Mouse (Mus musculus) cerebral cortex, adult 2 months (tissue): ENCODE results near the gene Slc15a3.

Experiments
- WGBS: fragments of 180-500 bp; shearing (Covaris S2); methylation state at CpG from one replicate; pipeline ENCODE4 v1.1.7; 2018; 5-methylcytosine and 5-hydroxymethylcytosine counted together

The Slc15a3 gene

DNA sequence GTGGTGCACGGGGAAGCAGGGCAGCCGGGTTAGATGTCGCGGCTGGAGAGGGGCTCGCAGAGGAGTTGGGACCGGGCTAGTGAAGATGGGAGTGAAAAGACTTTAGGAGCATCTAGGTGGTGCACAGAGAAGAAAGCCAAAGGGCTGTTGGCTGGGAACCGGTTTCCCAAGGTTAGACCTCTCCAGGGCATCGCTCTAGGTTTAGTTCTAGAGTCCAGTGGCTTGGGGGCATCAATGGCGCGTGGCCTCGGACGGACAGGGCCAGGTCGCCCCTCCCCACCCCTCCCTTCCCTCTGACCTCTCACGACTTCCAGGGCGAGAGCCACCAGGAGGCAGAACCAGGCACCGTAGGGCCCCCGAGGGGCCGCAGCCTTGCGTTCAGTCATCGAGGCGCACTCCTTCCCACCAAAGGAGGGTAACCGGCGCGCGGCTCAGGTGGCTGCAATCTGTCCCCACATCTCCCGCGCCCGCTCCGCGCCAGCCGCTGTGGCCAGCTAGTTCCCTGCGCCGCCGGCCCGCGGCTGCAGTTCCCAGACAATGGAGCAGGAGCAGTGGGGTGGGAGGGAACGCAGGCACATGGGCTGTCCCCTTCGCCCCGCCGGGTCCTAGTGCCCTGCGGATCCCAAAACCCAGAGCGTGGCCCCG lies 29.8 kb downstream of the Slc15a3 start:
- WGBS, result under 1% methylated on average over 43 of the region's 43 CpGs

- 7% methylated on average over 8 of the region's 8 CpGs for WGBS
These were observed 30.5 kb downstream of the Slc15a3 start, which contains the start of gene Tmem132a for GRCm38 (mm10) chr19:10869886-10870527. Tmem132a (minus strand) TSS chr19:10869940.

- 85% methylated on average over 3 of the region's 3 CpGs for WGBS
These were observed 31.1 kb downstream of the Slc15a3 start for GRCm38 (mm10) chr19:10870676-10871075.

GRCm38 (mm10) chr19:10871328-10871961 lies 31.9 kb downstream of the Slc15a3 start:
- WGBS, result 82% methylated on average over 14 of the region's 14 CpGs

DNA sequence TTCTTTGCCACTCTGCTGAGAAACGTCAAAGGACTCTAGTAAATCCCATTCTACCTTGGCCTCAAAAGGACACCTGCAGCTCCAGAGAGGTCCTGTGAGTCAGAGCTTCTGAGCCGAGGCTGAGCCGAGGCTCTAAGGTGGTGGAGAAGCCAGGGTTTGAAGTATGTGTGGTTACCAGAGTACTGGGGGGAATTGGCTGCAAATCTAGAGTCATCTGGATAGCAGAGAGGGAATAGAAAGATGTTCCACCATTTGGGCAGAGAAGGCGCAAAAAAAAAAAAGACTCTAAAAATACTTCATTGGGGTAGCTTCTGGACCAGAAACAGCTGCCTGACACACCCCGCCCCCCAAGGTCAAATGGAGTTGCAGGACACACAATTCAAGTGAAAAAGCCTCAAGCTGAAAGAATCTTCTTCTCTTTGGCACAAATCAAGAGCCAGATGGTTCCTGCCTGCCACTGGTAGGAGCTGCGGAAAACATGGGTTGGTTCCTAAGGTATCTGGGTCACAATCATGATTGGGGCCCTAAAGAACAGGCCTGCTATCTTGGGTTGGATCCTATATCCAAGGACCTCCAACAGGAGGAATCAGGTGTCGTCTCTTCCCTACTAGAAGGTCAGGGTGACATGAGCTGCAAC lies 38.8 kb downstream of the Slc15a3 start:
- 53% methylated on average over 7 of the region's 7 CpGs for WGBS

- WGBS, result 20% methylated on average over 7 of the region's 7 CpGs
These were observed 40.8 kb downstream of the Slc15a3 start for GRCm38 (mm10) chr19:10880085-10880974.

- WGBS, result under 1% methylated on average over 14 of the region's 14 CpGs
These were observed 41.5 kb downstream of the Slc15a3 start for GRCm38 (mm10) chr19:10880975-10881425.

DNA sequence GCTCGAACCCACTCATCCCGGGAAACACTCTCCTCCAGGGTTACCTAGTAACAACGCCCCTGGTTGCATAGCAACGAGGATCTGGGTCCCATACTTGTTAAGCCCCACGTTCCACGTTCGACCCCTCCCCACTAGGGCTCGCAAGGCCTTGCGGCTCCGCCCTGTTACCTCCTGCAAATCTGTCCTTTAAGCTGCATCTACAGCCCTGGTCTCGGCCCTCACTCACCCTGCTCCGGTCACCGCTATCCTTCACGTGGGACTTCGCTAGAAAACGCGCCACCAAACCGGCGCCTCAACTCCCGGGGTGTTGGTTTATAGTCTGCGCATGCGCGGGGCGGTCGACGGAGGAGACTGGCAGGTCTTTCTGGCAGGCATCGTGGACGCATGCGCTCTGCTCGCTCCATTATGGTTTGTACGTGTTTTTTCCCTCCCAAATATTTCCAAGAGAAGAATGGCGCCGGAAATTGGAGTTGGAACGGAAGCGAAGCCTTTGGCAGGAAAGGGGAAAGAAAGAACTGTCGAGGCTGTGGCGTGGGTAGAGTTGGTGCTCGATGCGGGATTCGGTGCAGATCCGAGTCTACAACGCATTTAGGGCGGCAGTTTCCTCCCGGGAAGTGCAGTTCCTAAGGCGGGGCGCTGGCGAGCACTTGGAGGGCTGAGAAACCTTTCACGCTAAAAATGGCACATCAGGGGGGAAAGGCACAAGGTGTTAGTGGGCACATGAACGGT lies 42.1 kb downstream of the Slc15a3 start, which contains the start of gene Tmem109:
Tmem109 (minus strand) TSS at position 576 of the 729 bp plus-strand sequence.
- under 1% methylated on average over 49 of the region's 49 CpGs for WGBS

GRCm38 (mm10) chr19:10892201-10892600 lies 52.7 kb downstream of the Slc15a3 start:
- WGBS, result 87% methylated on average over 3 of the region's 3 CpGs

DNA sequence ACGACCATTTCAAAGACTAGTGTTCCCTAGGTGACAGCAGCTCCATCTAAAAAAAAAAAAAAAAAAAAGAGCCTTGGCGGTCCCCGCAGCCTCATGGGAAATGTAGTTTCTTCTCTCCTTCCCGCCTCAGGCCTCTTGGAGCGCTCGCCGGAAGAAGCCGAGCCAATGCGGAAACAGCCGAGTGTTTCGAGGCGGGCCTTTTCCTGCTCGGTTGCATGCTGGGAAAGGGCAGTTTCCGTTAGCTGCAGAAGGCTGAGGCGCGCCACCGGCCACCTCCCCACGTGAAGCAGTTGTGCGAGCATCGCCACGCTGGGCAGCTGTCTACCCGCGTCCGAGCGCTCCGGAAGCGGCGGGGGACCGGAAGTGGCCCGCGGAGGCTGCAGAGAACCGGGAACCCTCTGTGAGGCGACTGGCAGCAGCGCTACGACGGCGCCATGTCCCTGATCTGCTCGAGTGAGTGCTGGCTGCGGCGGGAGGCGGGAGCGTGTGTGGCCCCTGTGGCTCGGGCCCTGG lies 55.5 kb downstream of the Slc15a3 start, which contains the start of gene Prpf19:
Prpf19 (plus strand) TSS at position 216 of the 513 bp plus-strand sequence.
- under 1% methylated on average over 43 of the region's 43 CpGs for WGBS

- under 1% methylated on average over 16 of the region's 16 CpGs for WGBS
These were observed 56.2 kb downstream of the Slc15a3 start for GRCm38 (mm10) chr19:10895708-10896107.

DNA sequence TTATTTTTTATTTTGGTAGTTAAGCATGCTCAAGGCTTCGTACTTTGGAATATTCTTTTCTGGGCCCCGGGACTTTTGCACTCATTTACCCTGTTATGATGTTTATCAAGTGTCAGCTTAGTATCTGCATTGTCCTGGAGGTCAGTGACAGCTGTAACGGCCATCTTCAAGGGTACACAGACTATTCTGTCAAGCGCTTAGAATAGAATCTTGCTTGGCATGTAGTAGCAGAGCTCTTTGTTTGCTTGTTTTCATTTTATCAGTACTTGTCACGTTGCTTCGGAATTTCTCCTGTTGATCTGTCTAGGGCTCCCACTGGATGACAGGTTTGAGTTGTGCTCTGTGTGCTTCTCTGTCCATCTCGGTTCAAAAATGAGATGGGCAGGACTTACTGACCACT lies 57.3 kb downstream of the Slc15a3 start:
- 57% methylated on average over 7 of the region's 7 CpGs for WGBS

DNA sequence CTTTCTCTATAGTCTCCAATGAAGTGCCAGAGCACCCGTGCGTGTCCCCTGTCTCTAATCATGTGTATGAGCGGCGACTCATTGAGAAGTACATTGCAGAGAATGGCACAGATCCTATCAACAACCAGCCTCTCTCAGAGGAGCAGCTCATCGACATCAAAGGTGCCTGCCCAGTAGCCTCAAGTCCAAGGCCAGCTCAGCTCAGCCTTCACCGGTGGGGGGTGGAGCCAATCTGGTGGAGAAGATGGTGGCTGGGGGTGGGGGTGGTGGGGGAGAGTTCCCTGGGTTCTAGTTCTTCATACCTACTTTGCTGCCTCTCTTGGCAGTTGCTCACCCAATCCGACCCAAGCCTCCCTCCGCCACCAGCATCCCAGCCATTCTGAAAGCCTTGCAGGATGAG lies 58.0 kb downstream of the Slc15a3 start:
- WGBS, result 74% methylated on average over 8 of the region's 8 CpGs

DNA sequence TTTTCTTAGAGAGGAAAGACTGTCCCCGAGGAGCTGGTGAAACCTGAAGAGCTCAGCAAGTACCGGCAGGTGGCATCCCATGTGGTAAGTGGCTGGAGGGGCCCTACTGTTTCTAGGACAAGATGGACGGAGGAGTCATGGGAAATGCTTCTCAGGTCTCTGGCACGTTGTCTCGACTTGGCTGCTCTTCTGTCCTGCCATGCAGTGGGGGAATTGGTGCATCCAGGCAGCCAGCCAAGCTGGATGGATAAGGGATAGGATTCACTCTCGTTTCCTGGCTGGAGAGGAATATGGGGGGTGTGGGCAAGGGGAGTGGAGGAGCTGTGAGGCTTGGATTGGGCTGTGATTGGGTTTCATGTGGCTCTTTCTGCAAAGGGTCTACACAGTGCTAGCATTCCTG lies 60.8 kb downstream of the Slc15a3 start:
- WGBS, result 59% methylated on average over 6 of the region's 6 CpGs

- 91% methylated on average over 5 of the region's 5 CpGs for WGBS
These were observed 61.5 kb downstream of the Slc15a3 start for GRCm38 (mm10) chr19:10901046-10901445.

- 85% methylated on average over 5 of the region's 5 CpGs for WGBS
These were observed 65.0 kb downstream of the Slc15a3 start for GRCm38 (mm10) chr19:10904512-10904911.

DNA sequence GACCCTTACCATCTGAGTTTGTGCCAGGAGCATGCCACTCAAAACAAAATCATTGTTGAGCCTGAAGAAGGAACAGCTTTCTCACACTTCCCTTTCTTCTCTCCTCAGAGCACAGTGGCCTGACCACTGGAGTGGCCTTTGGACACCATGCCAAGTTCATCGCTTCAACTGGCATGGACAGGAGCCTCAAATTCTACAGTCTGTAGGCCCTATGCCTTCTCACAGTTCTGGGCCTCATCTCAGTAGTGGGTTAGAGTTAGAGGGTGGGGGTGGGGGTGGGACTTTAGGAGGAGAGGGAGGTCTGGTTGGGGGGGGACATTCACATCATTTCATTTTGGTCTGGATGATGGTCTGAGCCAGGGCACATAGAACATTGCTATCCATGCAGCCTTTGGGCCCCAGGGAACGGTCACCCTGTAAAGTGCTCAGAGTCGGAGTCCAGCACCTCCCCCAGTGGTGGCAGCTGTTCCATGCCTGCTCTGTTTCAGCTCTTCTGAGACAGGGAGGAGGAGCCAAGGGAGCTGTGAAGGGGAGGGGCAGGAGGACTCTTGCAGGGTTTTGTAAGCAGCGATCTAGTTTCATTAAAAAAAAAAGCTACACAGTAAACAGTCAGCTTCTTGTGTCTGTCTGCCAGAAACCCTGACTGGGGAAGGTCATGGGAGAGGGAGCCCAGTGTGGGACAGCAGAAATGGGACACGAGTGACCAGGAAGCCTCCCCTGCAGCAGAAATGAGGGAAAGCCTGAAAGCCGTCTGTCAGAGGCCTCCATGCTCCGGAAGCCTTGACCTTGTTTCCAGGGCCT lies 65.6 kb downstream of the Slc15a3 start:
- WGBS, result 35% methylated on average over 7 of the region's 7 CpGs

GRCm38 (mm10) chr19:10905728-10906000 lies 66.1 kb downstream of the Slc15a3 start:
- WGBS, result 66% methylated on average over 5 of the region's 5 CpGs

DNA sequence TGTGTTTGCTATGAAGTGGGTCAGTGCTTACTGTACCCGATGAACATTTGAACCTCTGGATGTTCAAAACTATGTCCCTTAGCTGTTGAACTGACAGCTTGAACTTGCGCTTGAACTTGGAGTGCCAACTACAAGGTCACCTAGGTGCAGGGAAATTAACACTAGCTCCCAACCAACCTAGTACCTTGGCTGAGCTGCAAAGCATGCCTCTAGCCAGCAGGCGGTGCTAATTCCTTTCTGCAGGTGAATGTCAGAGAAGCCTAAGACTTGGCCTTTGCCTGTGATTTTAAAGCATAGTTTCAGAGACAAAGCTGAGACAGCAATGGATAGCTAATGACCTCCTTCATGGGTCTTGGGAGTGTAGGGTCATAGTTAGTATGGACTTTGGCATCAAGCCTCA lies 68.4 kb downstream of the Slc15a3 start:
- WGBS, result 63% methylated on average over 3 of the region's 3 CpGs
